Mouse (Mus musculus): Measurements from ENCODE around the gene Pax6. TPM values are rescaled to one million over a fixed set of nuclear protein-coding genes. Genes with fewer than 3 reads are reported as not detected.

The Pax6 gene
- polyA plus RNA-seq (2017; shearing (Covaris generic)), result 1.5 TPM

GRCm38 (mm10) chr2:105668271-105669270, at the start of gene Pax6:
Gene Pax6 (plus strand): TSS chr2:105668900.

Other genes with a start within 250 kb of the Pax6 start
- 20.3 TPM for gene Elp4, start 235.7 kb downstream of the Pax6 start, polyA plus RNA-seq (2017; shearing (Covaris generic))
- 62.3 TPM for gene Immp1l, start 235.7 kb downstream of the Pax6 start, polyA plus RNA-seq (2017; shearing (Covaris generic))